Mouse (Mus musculus): ENCODE measurements around the gene Prr12. TPM values are rescaled to one million over a fixed set of nuclear protein-coding genes. Genes with fewer than 3 reads are reported as not detected.

The Prr12 gene
- total RNA-seq, 1 experiment from 2014 or later = 42.6 TPM

DNA sequence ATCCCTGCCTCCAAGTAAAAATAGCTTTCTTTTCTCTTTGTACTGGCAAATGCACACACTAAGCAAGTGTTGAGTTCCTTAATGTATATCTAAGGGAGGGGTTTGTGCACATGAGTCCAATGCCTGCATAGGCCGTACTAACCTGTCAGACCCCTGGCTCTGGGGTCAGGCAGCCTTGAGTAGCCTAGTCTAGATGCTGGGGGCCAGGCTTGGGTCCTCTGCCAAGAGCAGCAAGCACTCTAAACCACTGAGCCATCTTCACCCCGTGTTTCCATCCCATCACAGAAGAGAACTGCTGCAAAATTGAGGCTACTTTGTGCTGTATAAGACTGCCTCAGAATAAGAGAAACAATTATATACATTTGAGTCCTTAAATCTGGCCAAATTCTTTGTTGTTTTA is 25.1 kb upstream of the Prr12 start:
- no peak for DNase-seq

DNA sequence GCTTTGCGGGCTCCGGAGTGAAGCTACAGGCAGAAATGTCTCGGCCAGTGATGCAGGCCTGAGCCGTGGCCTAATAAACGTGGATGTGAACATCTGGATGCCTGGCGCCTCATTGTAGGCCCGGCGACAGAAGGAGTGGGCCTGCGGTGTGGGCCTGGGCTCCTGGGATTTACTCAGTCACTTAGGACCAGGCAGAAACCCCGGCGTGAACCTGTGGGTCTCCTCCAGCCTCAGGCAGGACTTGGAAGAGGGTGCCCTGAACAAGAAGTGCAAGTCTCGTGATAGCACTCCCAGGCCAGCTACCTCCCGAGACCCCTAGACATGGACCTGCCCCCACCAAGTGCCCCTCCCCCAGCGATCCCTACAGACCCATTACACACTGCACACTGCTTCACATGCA is 24.6 kb upstream of the Prr12 start:
- no peak for DNase-seq

DNA sequence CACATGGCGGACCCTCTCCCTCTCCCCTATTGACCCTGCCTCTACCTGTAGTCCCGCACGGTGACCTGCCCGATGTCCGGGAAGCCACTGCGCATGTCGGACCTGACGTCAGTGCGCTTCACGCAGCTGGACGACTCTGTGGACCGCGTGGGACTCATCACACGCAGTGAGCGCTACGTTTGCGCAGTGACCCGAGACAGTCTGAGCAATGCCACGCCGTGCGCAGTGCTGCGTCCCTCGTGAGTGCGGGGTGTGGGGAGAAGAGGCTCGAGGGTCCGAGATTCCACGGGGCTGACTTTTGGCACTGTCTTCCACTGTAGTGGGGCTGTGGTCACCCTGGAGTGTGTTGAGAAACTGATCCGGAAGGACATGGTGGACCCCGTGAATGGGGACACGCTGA is 23.8 kb upstream of the Prr12 start:
- no peak for DNase-seq

DNA sequence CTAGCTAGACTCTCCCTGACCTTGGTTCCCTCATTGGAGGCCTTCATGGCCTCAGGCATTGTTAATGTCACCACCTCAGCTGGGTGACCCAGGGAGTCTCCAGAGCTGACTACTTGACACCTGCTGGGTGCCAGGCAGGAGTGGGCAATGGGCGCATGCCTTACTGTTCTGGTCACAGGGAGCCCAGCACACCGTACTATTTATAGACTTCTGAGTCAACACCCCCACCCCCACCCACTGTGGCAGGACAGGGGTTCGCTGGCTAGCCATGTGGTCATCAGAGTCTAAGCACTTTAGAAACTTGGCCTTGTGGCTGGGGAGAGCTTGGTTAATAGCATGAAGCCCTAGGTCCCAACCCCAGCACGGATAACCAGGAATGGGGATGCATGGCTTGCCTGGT is 22.7 kb upstream of the Prr12 start:
- peak; percentile 78 for DNase-seq

DNA sequence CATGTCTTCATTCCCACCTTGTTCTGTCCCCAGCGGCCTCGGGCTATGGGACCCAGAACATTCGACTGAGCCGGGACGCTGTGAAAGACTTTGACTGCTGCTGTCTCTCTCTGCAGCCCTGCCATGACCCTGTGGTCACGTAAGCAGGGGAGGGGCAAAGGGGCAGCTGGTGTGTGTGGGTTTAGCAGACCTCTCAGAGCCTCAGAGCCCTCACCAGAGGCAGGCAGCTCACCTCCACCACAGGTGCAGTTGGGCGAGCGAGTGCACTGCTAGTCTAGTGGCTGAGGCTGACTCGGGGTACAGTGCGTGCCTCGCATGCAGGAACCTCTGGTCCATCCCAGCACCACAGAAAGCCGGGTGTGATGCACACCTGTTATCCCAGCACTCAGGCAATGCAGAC is 21.3 kb upstream of the Prr12 start:
- DNase-seq = no peak

DNA sequence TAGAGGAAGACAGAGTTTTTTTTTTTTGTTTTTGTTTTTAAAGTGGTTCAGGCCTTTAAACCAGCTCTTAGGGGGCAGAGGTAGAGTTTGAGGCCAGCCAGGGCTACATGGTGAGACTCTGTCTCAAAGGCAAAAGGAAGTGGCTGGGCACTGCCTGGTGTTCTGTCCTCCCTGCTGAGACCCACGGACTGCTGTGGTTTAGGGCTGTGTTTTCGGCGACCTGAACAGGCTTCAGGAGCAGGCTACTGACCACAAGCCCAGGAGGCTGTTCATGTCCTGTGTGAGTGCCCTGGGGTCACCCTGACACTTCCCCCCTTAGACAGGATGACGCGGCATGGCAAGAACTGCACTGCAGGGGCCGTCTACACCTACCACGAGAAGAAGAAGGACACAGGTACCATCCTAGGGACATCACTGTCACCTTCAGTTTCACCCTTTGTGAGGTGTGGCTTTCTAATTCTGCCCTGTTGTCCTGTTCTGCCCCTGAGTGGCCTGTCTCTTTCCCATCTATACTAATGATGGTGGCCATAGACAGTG is 20.6 kb upstream of the Prr12 start:
- DNase-seq = no peak

DNA sequence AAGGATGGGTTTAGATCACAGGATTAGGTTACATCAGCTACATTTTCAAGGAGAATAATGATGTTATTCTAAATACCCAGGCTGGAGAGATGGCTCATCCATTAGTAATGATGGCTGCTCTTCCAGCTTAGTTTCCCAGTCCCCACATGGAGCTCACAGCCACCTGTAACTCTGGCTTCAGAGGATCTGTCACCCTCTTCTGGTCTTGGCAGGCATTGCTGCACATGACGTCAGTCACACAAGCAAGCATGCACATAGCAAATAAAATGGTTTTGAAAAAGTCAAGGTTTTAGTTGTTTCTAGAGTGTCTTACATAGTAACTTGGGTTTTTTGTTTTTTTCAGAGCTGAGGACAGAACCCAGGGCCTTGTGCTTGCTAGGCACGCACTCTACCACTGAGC is 19.5 kb upstream of the Prr12 start:
- peak; percentile 72 for DNase-seq

DNA sequence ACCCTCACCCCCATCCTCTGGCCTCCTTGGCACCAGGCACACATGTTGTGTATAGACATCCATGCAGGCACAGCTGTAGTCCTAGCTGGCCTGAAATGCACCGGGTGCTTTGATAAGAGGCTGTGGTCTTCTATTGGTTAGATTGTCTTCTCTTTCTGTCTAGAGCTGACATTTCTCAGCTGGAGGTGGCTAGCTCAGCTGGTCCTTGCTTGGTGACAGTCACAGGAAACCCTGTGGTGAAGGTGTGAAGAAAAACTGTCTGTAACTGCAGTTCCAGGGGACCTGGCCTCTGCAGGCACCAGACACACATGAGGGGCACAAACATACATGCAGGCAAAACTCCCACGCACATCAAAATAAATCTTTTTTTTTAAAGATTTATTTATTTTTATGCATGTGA is 17.0 kb upstream of the Prr12 start:
- DNase-seq = no peak

DNA sequence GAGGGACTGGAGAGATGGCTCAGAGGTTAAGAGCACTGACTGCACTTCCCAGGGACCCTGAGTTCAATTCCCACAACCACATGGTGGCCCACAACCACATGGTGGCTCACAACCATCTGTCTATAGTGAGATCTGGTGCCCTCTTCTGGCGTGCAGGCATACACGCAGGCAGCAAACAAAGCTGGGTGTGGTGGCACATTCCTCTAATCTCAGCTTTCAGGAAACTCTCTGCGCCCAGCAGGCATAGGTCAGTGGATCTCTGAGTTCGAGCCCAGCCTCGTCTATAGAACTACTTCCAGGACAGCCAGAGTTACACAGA is 15.3 kb upstream of the Prr12 start:
- DNase-seq = peak; percentile 77

DNA sequence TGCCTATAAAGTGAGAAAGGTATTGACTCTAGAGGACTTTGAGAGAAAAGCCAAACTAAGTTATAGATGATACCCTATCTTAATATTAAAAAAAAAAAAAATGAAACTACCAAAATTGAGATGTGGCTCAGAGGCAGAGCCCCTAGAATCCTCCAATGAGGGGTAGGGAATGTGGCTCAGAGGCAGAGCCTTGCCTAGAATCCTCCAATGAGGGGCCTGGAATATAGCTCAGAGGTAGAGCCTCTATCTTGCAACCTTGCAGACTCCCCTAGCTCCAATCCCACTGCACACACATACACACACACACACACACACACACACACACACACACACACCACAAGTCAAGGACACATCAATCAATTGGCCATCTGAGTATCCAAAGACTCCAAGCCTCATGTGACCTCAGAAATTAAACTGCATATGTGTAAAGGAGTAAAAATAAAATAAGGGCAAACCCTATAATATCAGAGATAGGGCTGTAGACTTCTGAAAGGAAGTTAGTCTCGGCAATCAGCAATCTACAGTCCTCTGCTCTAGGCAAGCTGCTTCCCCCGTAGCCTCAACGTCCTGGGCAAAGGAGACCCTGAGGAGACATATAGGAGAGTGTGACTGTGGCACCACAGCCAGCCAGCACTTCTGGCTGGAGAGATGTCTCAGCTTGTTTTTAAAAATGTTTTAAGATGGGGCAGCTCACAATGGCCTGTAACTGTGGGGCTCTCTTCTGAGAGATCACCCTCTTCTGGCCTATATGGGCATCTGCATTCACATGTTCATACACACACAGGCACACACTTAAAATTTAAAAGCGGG is 14.7 kb upstream of the Prr12 start:
- no peak for DNase-seq

DNA sequence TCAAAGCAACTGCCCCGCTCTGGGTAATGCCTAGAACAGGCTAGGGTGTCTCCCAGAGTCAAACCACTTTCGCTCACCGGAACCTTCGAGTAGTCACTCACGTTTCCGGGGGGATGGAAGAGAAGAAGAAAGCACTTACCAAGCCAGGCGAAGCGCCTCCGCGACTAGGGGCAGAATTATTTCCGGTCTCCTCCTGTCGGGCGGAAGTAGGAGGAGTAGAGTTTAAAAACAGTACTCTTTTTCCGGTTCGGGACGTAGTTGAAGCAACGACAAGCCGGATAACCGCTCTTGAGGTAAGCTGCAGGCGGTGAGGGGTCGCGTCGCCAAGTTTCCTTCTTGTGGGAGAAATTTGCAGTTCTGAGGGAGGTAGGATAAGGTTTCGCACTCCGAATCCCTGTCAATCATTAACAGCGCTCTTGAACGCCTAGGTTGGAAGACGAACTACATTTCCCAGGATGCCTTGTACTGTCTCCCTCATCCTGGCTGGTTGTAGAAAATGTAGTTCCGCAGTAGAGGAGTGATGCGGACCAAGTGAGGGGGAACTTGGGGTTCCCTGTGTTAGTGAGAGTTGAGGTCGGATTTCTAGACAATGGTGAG is 9.7 kb upstream of the Prr12 start, which contains the start of the genes Nosip and Prrg2:
Gene Nosip, plus strand, starts transcription at position 191 of the 597 bp plus-strand sequence.
Gene Prrg2, minus strand, starts transcription at position 439 of the 597 bp plus-strand sequence.
- peak; percentile 96 for DNase-seq

DNA sequence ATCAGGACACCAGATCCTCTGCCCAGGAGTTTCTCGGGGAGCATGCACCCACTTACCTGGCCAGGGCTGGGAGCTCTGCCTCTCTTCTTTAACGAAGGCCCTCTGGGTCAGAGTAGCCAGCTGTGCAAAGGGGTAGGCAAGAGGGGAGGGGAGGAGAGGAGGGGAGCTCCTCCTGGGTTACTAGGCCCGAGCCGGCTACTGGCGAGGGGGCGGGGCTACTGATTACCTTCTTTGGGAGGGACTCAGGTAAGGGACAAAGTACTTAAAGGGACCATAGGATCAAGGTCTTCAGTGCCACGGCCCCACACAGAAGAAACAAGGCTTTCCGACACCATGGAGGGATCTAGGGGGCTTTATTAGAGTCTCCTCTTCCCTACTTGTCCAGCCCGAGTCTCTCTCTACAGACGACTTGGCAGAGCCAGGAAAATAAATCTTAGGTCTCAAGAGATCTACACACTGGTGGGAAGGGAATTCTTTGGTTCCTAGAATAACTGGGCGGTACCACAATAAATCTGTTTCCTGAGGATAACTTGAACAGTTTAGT is 8.9 kb upstream of the Prr12 start:
- DNase-seq = peak; percentile 55

DNA sequence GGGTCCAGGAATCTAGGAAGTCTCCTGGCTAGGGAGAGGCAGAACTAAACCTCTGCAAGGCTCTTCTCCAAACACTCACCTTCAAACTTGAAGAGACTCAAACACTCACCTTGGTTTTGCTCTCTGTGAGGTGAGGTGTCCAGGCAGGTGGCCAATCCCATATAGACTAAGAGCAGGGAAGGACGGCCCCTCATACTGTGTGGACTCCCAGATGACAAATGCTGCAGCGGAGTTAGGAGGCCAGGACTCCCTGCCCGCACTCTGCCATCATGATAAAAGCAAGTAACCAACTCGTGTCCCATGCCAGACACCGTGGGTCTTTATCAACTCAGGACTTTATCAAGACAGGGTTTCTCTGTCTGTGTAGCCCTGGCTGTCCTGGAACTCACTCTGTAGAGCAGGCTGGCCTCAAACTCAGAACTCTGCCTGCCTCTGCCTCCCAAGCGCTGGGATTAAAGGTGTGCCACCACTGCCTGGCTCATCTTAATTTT is 8.0 kb upstream of the Prr12 start:
- DNase-seq = no peak

DNA sequence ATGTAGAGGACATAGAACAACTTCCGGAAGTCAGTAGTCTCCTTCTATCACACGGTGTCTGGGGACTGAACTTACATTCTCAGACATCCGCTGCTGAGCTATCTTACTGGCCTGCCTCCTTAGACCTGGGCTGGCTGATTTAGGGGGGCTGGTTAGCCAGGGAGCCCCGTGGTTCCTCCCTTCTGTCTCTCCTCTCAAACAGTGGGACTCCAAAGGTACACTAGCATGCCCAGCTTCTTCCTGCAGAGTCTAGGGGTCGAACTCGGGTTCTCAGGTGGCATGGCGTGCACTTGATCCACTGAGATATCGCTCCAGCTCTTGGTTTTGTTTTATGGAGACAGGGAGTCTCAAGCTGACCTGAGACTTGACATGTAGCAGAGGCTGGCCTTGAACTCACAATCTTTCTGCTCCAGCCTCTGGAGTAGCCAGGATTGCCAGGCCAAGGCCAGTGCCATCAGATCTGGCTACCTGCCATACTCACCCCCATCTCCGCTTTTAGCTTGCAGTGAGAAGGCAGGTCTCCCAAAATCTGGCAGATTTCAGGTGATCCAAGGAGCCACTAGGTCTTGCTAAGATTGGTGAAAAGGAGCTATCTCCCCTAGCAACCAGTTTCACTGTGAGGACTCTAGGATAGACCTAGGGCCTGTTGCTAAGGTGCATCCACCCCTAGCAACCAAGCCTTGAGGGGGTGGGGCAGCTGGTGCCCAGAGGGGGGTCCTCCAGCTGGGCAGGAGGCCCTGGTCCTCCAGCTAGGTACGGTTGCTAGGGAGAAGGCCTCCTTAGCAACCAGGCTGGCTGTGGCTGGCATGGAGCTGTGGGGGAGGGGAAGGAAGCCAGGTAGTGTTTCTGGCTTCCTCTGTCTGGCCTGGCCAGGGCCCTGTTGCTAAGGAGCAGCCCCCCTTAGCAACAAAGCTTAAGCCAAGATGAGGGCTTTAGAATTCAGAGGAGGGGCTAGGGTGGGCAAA is 6.2 kb upstream of the Prr12 start:
- peak; percentile 45 for DNase-seq

DNA sequence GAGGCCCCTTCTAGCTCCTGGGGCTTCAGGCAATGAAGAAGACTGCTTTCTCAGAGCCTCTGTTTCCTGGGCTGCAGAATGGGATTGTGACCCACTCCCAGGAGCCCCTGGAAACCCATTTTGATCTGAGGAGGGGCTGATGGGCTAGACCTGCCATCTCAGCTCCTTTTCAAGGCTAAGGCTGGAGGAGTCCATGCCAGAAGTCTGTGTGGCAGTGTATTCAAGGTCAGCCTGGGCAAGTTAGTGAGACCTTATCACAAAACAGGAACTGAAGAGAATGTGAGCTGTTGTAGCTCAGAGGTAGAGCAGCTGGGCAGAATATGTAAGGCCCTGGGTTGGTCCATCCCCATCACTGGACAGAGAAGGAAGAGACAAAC is 4.3 kb upstream of the Prr12 start:
- DNase-seq = no peak

DNA sequence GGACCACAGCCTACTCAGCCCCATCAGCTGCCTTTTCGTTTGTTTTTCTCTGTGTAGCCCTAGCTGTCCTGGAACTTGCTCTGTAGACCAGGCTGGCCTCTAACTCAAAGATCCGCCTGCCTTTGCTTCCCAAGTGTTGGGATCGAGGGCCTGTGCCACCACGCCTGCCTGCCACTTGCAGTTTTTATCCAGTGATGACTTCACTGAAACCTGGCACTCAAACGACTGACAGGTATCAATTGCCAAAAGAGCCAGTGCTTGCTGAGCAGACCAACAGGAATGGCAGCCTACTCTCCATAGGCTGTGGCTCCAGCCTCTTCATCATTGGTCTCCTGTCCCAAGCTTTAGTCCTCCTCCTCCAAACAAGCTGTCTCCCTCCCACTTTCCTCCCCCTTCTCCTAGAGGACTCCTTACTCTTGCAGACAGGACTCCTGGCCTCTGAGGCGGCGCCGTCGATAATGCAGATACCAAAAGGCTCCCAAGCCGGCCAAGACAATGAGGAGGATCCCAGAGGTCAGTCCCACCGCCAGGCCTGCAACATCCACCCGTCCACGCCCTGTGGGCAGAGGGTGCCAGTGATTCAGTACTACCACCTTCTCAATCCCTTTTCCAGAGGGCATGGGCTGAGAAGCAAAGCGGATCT is 3.8 kb upstream of the Prr12 start:
- no peak for DNase-seq

DNA sequence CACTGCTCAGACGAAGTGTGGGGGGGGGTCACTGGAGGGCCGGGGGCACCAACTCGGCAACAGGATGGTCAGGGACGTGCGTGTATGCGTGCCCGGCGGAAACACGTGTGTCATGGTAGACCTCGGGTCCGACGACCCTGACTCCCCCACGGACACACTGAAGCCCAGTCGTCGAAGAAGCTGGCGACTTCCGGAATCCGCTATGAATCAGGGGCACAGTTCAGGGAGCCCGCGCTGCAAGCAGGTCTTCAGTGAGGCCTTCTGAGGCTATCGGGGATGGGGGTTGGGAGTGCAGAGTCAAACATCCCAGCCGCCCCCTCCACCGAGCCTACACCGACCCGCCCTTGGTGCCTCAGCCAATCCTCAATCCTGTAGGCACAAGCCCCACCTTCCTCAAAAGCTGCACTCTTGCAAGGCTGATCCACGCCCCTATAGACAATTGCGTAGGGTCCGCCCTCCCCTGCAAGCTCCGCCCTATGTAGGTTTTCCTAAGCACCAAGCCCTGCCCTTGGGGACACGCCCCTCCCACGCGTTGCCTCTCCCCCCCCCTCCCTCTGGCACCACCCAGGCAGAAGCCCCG is 1.3 kb upstream of the Prr12 start:
- peak; percentile 97 for DNase-seq

DNA sequence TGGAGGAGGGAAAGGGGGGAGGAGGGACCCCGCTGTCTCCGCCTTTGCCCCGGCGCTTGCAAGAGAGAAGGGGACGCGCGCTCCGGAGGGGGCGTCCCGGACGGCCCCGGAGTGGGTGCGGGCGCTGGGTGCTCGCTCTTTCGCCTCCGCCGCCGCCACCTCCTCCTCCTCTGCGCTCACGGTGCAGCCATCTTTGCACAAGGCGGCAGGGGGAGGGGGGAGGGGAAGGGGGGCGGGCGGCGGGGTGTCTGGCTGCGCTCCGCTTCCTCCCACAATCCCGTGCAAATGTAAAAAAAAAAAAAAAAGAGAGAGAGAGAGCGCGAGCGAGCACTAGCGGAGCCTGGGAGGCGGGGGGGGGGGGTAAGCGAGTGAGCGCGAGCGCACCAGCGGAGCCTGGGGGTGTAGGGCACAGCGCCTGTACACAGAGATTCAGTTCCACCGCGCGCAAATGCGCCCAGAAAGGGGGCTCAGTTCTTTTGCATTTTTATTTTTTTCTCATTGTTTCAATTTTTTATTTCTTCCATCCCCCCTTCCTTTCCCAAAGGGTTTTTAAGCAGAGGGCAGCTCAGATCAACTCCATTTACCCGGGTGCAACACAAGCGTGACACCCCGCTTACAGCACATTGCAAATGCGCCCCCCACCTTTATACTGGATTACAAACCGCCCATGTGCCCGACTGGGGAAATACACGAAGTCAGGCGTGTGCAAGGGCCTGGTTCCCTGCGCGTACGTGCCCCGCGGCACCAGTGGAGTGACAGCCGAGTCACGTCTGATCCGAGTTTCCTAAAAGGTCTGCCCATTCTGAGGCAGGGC is 643 bp upstream of the Prr12 start:
- DNase-seq = peak; percentile 85

DNA sequence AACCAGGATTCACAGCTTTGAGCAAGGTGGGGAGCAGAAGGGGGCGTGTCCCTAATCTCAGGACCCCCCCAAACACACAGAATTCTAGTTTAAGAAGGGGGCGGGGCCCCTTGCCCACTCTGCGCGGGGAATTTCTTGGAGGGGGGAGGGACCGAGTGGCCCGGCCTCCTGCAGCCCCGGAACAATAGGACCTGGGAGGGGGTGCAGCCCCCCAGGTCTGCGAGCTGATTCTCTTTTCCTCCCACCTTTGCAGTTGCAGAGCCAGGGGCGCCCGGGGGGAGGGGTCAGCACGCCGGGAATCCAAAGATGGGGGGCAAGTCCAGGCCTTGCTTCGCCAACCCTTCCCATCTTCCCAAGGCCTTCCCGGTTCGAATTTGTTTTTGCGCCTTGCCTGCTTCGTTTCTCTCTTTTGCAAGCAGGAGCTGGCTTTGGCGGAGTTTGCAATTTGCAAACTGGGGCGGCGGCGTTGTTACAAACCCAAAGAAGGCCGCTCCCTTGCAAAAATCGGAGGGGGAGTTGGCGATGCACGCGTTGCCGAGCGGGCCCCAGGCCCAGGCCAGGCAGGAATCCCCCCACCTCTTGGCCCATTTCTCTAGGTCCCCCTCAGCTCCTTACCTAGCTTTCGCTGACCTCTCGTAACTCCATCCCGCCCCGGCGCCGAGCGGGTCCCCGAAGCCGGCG is 360 bp downstream of the Prr12 start:
- peak; percentile 60 for DNase-seq

DNA sequence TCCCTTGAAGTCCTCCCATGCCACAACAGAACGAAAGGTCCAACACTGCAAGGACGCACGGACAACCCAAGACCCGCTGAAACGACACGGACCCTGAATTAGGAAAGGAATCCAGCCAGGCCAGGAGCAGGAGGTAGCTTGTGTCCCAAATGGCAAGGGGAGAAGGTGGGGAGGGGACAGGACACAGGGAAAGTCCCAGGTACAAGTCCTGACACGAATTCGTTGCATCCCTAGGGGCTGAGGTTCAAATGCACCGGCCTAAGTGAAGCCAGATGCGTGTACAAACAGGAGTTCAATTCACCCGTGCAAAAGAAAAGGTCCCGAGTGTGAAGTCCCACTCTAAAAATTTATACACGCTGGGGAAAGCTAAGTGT is 1.1 kb downstream of the Prr12 start:
- no peak for DNase-seq

All from adrenal gland, postnatal 14 days (tissue).